Mouse (Mus musculus): Measurements from ENCODE around the gene Zfyve1. TPM values are rescaled to one million over a fixed set of nuclear protein-coding genes. Genes with fewer than 3 reads are reported as not detected.

Gene Zfyve1
- polyA plus RNA-seq, 1 experiment = 54.1 TPM

GRCm38 (mm10) chr12:83602285-83602684, 5.3 kb upstream of the Zfyve1 start:
- no peak for DNase-seq (ENCODE audit: low read depth)
- TF ChIP-seq CTCF (IDR thresholded peaks at IDR 0.05; ENCODE audit: borderline replicate concordance, extremely low read depth, insufficient read depth, insufficient read length) (no peak), POLR2A (IDR thresholded peaks at IDR 0.05; ENCODE audit: borderline replicate concordance, extremely low read depth, insufficient read depth, insufficient read length, poor library complexity, severe bottlenecking) (no peak)

- TF ChIP-seq CTCF (IDR thresholded peaks at IDR 0.05; ENCODE audit: borderline replicate concordance, extremely low read depth, insufficient read depth, insufficient read length) = no peak
- TF ChIP-seq POLR2A (IDR thresholded peaks at IDR 0.05; ENCODE audit: borderline replicate concordance, extremely low read depth, insufficient read depth, insufficient read length, poor library complexity, severe bottlenecking) = no peak
- no peak for DNase-seq (ENCODE audit: low read depth)
These were observed 859 bp upstream of the Zfyve1 start for GRCm38 (mm10) chr12:83597881-83598280.

GRCm38 (mm10) chr12:83596191-83596954, 649 bp downstream of the Zfyve1 start:
- DNase-seq (ENCODE audit: low read depth) = peak; percentile 38
- TF ChIP-seq CTCF (IDR thresholded peaks at IDR 0.05; ENCODE audit: borderline replicate concordance, extremely low read depth, insufficient read depth, insufficient read length) (no peak), POLR2A (IDR thresholded peaks at IDR 0.05; ENCODE audit: borderline replicate concordance, extremely low read depth, insufficient read depth, insufficient read length, poor library complexity, severe bottlenecking) (no peak)

- TF ChIP-seq CTCF (IDR thresholded peaks at IDR 0.05; ENCODE audit: borderline replicate concordance, extremely low read depth, insufficient read depth, insufficient read length) (no peak), POLR2A (IDR thresholded peaks at IDR 0.05; ENCODE audit: borderline replicate concordance, extremely low read depth, insufficient read depth, insufficient read length, poor library complexity, severe bottlenecking) (no peak)
- DNase-seq (ENCODE audit: low read depth) = no peak
These were observed 2.5 kb downstream of the Zfyve1 start for GRCm38 (mm10) chr12:83594454-83595040.

GRCm38 (mm10) chr12:83591754-83592501, 5.1 kb downstream of the Zfyve1 start:
- no peak for TF ChIP-seq POLR2A (IDR thresholded peaks at IDR 0.05; ENCODE audit: borderline replicate concordance, extremely low read depth, insufficient read depth, insufficient read length, poor library complexity, severe bottlenecking)
- no peak for TF ChIP-seq CTCF (IDR thresholded peaks at IDR 0.05; ENCODE audit: borderline replicate concordance, extremely low read depth, insufficient read depth, insufficient read length)
- no peak for DNase-seq (ENCODE audit: low read depth)

GRCm38 (mm10) chr12:83586628-83587027, 10.4 kb downstream of the Zfyve1 start:
- no peak for DNase-seq (ENCODE audit: low read depth)
- TF ChIP-seq CTCF (IDR thresholded peaks at IDR 0.05; ENCODE audit: borderline replicate concordance, extremely low read depth, insufficient read depth, insufficient read length) = no peak
- TF ChIP-seq POLR2A (IDR thresholded peaks at IDR 0.05; ENCODE audit: borderline replicate concordance, extremely low read depth, insufficient read depth, insufficient read length, poor library complexity, severe bottlenecking) = no peak

GRCm38 (mm10) chr12:83582747-83583146, 14.3 kb downstream of the Zfyve1 start:
- TF ChIP-seq CTCF (IDR thresholded peaks at IDR 0.05; ENCODE audit: borderline replicate concordance, extremely low read depth, insufficient read depth, insufficient read length) = no peak
- no peak for TF ChIP-seq POLR2A (IDR thresholded peaks at IDR 0.05; ENCODE audit: borderline replicate concordance, extremely low read depth, insufficient read depth, insufficient read length, poor library complexity, severe bottlenecking)
- no peak for DNase-seq (ENCODE audit: low read depth)

GRCm38 (mm10) chr12:83582106-83582505, 14.9 kb downstream of the Zfyve1 start:
- DNase-seq (ENCODE audit: low read depth) = no peak
- TF ChIP-seq POLR2A (IDR thresholded peaks at IDR 0.05; ENCODE audit: borderline replicate concordance, extremely low read depth, insufficient read depth, insufficient read length, poor library complexity, severe bottlenecking) = no peak
- TF ChIP-seq CTCF (IDR thresholded peaks at IDR 0.05; ENCODE audit: borderline replicate concordance, extremely low read depth, insufficient read depth, insufficient read length) = no peak

- no peak for DNase-seq (ENCODE audit: low read depth)
- TF ChIP-seq POLR2A (IDR thresholded peaks at IDR 0.05; ENCODE audit: borderline replicate concordance, extremely low read depth, insufficient read depth, insufficient read length, poor library complexity, severe bottlenecking) (no peak), CTCF (IDR thresholded peaks at IDR 0.05; ENCODE audit: borderline replicate concordance, extremely low read depth, insufficient read depth, insufficient read length) (no peak)
These were observed 16.7 kb downstream of the Zfyve1 start for GRCm38 (mm10) chr12:83580283-83580682.

- DNase-seq (ENCODE audit: low read depth) = peak; percentile 11
- no peak for TF ChIP-seq POLR2A (IDR thresholded peaks at IDR 0.05; ENCODE audit: borderline replicate concordance, extremely low read depth, insufficient read depth, insufficient read length, poor library complexity, severe bottlenecking)
- no peak for TF ChIP-seq CTCF (IDR thresholded peaks at IDR 0.05; ENCODE audit: borderline replicate concordance, extremely low read depth, insufficient read depth, insufficient read length)
These were observed 18.0 kb downstream of the Zfyve1 start for GRCm38 (mm10) chr12:83578896-83579569.

- DNase-seq (ENCODE audit: low read depth) = no peak
- TF ChIP-seq CTCF (IDR thresholded peaks at IDR 0.05; ENCODE audit: borderline replicate concordance, extremely low read depth, insufficient read depth, insufficient read length) (no peak), POLR2A (IDR thresholded peaks at IDR 0.05; ENCODE audit: borderline replicate concordance, extremely low read depth, insufficient read depth, insufficient read length, poor library complexity, severe bottlenecking) (no peak)
These were observed 18.7 kb downstream of the Zfyve1 start for GRCm38 (mm10) chr12:83578356-83578755.
